Mouse (Mus musculus) G1E (cell line): ENCODE data around the gene Cltb.

Experiments used
- CTCF ChIP-seq: IDR thresholded peaks from 2 replicates; pipeline ENCODE4 v1.5.1; 2012; ENCODE audit warnings: low read depth, low read length, inconsistent platforms, mixed read lengths
- GATA1 ChIP-seq: IDR thresholded peaks from 2 replicates; pipeline ENCODE4 v1.6.1; 2012; ENCODE audit warnings: borderline replicate concordance, low read length, inconsistent platforms, mixed read lengths
- GATA2 ChIP-seq: IDR thresholded peaks from 2 replicates; pipeline ENCODE4 v1.6.1; 2012; ENCODE audit warnings: low read depth, low read length, inconsistent platforms, borderline replicate concordance
- POLR2AphosphoS5 ChIP-seq: IDR thresholded peaks from 2 replicates; pipeline ENCODE4 v1.6.1; 2012; ENCODE audit warnings: low read depth, low read length, inconsistent platforms; ENCODE audit not compliant: insufficient replicate concordance
- TAL1 ChIP-seq: conservative IDR thresholded peaks from 2 replicates; pipeline ENCODE4 v1.6.1; 2012; ENCODE audit warnings: low read depth, low read length, inconsistent platforms, mixed read lengths

DNA sequence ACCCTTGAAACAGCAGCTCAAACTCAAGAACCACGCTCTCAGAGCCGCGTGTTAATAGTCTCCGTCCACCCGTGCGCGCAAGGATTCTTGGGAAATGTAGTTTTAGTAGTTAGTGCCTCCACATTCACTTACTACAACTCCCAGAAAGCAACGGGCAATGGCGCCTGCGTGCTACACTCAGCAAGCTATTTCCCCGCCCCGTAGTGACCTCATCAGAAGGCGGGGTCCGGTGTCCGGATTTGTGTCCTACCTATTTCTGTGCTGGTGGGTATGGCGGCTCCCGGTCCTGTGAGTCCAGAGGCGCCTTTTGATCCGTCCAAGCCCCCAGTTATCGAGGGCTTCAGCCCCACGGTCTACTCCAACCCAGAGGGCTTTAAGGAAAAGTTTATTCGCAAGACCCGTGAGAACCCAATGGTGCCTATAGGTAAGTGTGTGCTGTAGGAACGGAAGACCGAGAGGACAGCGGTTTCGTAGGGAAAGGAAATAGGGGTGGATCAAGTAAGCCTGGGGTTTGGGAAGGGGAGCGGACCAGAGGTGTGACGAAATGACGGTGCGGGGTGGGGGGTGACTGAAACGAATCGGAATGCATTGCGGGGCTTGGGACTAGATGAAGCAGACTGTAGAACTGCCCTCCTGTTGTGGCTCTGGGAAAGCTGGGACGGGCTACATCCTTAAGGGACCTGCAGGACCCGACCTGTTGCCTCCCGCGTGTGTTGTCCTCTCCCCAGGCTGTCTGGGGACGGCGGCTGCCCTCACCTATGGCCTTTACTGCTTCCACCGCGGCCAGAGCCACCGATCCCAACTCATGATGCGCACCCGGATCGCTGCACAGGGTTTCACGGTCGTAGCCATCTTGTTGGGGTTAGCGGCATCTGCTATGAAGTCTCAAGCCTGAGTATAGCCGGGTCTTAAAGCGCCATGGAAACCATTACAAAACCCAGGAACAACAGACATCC is 20.9 kb downstream of the Cltb start, which contains the start of the genes Nop16 and Higd2a:
- TF ChIP-seq CTCF (no peak), GATA1 (no peak), TAL1 (no peak), POLR2AphosphoS5 (no peak), GATA2 (no peak)
